Mouse (Mus musculus) mature B cell (primary cell): ENCODE measurements around the gene Slc34a1.
"Not testable (repeated sequence)": the region's sequence is repeated elsewhere in the genome, so short reads cannot be mapped to it uniquely, and the experiment has no call there.

Experiments used
- in situ Hi-C: fragments of 300-500 bp; cut with MboI; formaldehyde crosslinking; loops from 2 replicates; pipeline ENCODE4 v1.14.3; 2019

Gene Slc34a1

GRCm38 (mm10) chr13:55404853-55405782, 7.1 kb downstream of the Slc34a1 start:
- in situ Hi-C loops: loop anchor here (5.0 kb wide), 1 partner anchor 117 kb away; no protein-coding TSS in a partner anchor

GRCm38 (mm10) chr13:55405783-55406390, 7.9 kb downstream of the Slc34a1 start:
- in situ Hi-C loops: loop anchor here (5.0 kb wide), 1 partner anchor 116 kb away; no protein-coding TSS in a partner anchor

- in situ Hi-C loops: loop anchor here (5.0 kb wide), 1 partner anchor 115 kb away; no protein-coding TSS in a partner anchor
Measured at GRCm38 (mm10) chr13:55407341-55407740, 9.4 kb downstream of the Slc34a1 start.

- in situ Hi-C loops: loop anchor here (5.0 kb wide), 1 partner anchor 114 kb away; no protein-coding TSS in a partner anchor
Measured at GRCm38 (mm10) chr13:55408546-55409120, 10.6 kb downstream of the Slc34a1 start.

GRCm38 (mm10) chr13:55411826-55412225, 13.8 kb downstream of the Slc34a1 start:
- in situ Hi-C loops: no loop called here

GRCm38 (mm10) chr13:55412643-55413307, 14.8 kb downstream of the Slc34a1 start:
- in situ Hi-C loops: no loop called here

- in situ Hi-C loops: no loop called here
Measured at GRCm38 (mm10) chr13:55413333-55413732, 15.3 kb downstream of the Slc34a1 start.

- in situ Hi-C loops: no loop called here
Measured at GRCm38 (mm10) chr13:55414743-55415380, 16.9 kb downstream of the Slc34a1 start, which contains the start of gene Pfn3. Gene Pfn3 (minus strand): TSS chr13:55415232.

GRCm38 (mm10) chr13:55418004-55418403, 20.0 kb downstream of the Slc34a1 start:
- in situ Hi-C loops: no loop called here

GRCm38 (mm10) chr13:55419142-55419541, 21.2 kb downstream of the Slc34a1 start:
- in situ Hi-C loops: no loop called here

- in situ Hi-C loops: no loop called here
Measured at GRCm38 (mm10) chr13:55420018-55420932, 22.3 kb downstream of the Slc34a1 start.

GRCm38 (mm10) chr13:55420933-55421800, 23.2 kb downstream of the Slc34a1 start:
- in situ Hi-C loops: no loop called here

GRCm38 (mm10) chr13:55426613-55427012, 28.6 kb downstream of the Slc34a1 start, which contains the start of gene F12:
Gene F12 (minus strand): TSS chr13:55426793.
- in situ Hi-C loops: loop anchor here (5.0 kb wide), 1 partner anchor 41 kb away; no protein-coding TSS in a partner anchor

GRCm38 (mm10) chr13:55429226-55429888, 31.4 kb downstream of the Slc34a1 start:
- in situ Hi-C loops: loop anchor here (5.0 kb wide), 1 partner anchor 38 kb away; no protein-coding TSS in a partner anchor

GRCm38 (mm10) chr13:55430566-55430965, 32.6 kb downstream of the Slc34a1 start:
- in situ Hi-C loops: no loop called here

GRCm38 (mm10) chr13:55431889-55432685, 34.1 kb downstream of the Slc34a1 start:
- in situ Hi-C loops: no loop called here

- in situ Hi-C loops: not testable (repeated sequence)
Measured at GRCm38 (mm10) chr13:55437111-55437629, 39.2 kb downstream of the Slc34a1 start.
